Mouse (Mus musculus) CD8-positive naive resting alpha-beta T cell, adult 2 months (primary cell): Measurements from ENCODE around the gene Gpr153.

Experiments
- DNase-seq, 2 experiments: peaks; one replicate each; pipeline ENCODE4 v3.0.0; 2022; ENCODE audit warnings: low read depth in 2 of 2, low spot score in 2 of 2

Gpr153 gene

DNA sequence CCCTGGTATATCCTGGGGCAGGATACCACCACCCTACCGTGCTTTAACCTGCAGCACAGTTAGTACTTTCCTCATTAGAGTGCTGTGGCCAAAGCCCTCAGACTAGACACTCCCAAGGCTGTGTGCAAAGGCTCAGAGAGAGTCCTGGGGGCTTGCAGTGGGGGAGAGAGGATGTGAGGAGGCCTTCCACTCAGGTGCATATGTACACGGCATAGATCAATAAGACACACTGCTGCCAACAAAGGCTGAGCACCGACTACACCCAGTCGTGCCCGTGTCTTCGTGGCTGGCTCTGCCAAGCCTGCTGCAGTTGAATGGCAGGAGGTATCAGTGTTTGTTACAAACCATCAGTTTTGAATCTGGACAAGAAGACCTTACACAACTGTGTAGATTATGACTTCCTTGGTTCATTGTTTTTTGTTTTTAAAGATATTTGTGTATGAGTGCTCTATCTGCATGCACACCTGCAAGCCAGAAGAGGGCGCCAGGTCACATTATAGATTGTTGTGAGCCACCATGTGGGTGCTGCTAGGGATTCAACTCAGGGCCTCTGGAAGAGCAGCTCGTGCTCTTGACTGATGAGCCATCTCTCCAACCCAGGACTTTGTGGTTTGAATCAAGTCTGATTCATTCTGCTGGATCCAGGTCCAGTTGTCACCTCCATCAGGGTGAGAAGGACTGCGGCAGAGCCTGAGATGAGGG, 9.0 kb upstream of the Gpr153 start:
- DNase-seq: no peak

GRCm38 (mm10) chr4:152265791-152266190, 8.2 kb upstream of the Gpr153 start:
- no peak for DNase-seq

DNA sequence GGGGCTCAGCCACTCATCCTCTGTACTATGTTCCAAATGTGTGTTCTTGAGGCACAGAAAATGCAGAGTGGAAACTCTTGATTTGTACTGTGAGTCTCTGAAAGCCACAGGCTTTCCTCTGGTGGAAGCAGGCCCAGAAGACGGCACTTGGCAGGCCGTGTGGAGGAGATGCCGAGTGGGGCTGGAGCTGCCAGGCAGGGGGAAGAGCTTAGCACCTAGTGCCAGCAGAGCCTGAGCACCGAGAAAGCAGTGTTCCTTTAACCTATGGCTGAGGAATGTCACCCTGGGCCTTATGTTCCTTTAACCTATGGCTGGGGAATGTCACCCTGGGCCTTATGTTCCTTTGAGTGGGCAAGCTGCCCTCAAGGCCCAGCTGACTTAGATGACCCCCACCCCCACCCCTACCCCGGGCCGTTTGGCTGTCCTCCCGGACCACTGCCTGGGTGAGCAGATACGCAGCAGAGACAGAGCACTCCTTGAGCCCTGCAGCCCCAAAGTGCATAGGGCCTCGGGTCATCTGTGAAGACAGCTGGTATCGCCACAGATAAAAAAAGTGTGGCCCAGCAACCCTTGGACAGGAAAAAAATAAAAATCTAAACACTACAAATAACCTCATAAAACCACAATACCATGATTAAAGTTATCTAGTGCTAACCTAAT, 7.7 kb upstream of the Gpr153 start:
- no peak for DNase-seq

DNA sequence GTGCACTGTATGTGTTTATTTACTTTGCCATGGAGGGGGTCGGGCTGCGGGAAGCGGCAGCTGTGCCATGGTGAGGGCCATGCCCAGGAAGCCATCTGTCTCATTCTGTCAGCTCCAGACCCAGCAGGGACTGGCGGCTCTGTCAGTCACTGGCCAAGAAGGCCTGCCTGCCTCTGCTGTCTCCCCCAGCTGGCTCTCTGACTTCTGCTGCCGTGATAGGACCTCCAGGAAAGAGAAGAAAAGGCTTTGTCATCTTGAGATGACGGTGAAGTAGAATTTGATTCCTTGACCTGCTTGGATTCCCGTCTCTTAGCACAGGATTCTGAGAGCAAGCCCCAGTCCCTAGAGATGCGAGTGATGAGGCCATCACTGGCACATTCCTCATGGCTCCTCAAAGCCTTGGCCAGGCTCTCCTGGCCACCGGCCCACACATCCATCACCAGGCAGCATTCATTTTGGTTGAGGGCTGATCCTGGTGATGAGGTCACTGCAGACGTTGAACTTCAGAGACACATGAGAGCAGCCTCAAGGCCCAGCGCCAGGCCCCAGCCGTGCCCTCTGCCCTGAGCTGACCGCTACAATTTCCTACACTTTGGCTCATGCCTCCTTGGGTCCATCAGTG, 6.2 kb upstream of the Gpr153 start:
- DNase-seq: no peak

- DNase-seq: no peak
Observed at GRCm38 (mm10) chr4:152269967-152270366, 4.1 kb upstream of the Gpr153 start.

DNA sequence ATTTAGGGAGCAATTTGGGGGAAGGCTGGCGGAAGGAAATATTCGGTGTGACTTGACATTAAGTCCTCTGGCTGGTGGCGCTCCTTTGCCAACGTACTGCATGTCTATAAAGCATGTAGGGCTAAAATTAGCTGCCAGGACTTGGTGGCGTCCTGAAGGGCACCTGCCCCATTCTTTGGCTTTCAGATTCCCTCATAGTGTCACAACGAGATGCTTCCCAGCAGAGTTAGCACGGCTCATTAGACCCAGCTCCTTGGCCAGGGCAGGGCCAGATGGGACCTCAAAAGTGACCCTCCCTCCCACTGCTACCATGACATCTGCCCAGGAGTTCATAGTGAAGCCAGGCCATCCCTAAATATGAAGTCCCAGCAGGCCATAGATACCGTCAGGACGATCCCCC, 3.4 kb upstream of the Gpr153 start:
- DNase-seq: no peak

- DNase-seq: no peak
Observed at GRCm38 (mm10) chr4:152271334-152271733, 2.7 kb upstream of the Gpr153 start.

- no peak for DNase-seq
Observed at GRCm38 (mm10) chr4:152272006-152272405, 2.0 kb upstream of the Gpr153 start.

GRCm38 (mm10) chr4:152272449-152273049, 1.5 kb upstream of the Gpr153 start:
- DNase-seq: no peak

- DNase-seq: no peak
Observed at GRCm38 (mm10) chr4:152273191-152273590, 841 bp upstream of the Gpr153 start.

GRCm38 (mm10) chr4:152274681-152275131, 674 bp downstream of the Gpr153 start:
- no peak for DNase-seq

GRCm38 (mm10) chr4:152276389-152277347, 2.6 kb downstream of the Gpr153 start:
- no peak for DNase-seq

- DNase-seq: no peak
Observed at GRCm38 (mm10) chr4:152277916-152278315, 3.9 kb downstream of the Gpr153 start.

- DNase-seq: no peak
Observed at GRCm38 (mm10) chr4:152278986-152279385, 5.0 kb downstream of the Gpr153 start.

DNA sequence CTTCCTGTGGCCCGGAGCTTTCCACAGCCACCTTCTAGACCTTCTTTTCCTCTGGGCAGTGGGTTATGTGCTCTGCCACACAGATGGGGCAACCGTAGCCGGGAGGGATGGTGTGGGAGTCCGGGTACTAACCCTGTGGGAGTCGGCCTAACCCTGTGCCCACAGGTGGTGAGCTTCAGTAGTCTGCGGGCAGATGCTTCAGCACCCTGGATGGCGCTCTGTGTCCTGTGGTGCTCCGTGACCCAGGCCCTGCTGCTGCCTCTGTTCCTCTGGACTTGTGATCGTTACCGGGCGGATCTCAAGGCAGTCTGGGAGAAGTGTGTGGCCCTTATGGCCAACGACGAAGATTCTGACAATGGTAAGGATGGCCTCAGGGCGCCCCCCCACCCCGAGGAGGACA, 7.6 kb downstream of the Gpr153 start:
- no peak for DNase-seq

GRCm38 (mm10) chr4:152282721-152283120, 8.7 kb downstream of the Gpr153 start:
- no peak for DNase-seq

GRCm38 (mm10) chr4:152283186-152283950, 9.3 kb downstream of the Gpr153 start:
- peak; percentile 86 to 88 for DNase-seq

GRCm38 (mm10) chr4:152285505-152285904, 11.5 kb downstream of the Gpr153 start:
- DNase-seq: no peak

GRCm38 (mm10) chr4:152286183-152286582, 12.2 kb downstream of the Gpr153 start:
- no peak for DNase-seq

- peak in 1 of 2 experiments; percentile 29 for DNase-seq
Observed at GRCm38 (mm10) chr4:152286887-152287286, 12.9 kb downstream of the Gpr153 start.
